Mouse (Mus musculus) liver, embryonic 11.5 days (tissue): ENCODE measurements around the gene 4930523C07Rik. TPM values are rescaled to one million over a fixed set of nuclear protein-coding genes. Genes with fewer than 3 reads are reported as not detected.
A peak's percentile ranks its signal among the peaks of the same experiment; 100 is the strongest.

ENCODE experiments used
- ATAC-seq: fragments of 200-750 bp; cut with Nextera tagmentation; replicated peaks from 2 replicates; pipeline ENCODE4 v1.8.0; 2017; ENCODE audit warnings: moderate number of reproducible peaks, mild to moderate bottlenecking, moderate TSS enrichment, moderate library complexity; ENCODE audit not compliant: low FRiP score
- DNase-seq: peaks from one replicate; pipeline ENCODE4 v3.0.0-alpha.2; 2017; ENCODE audit warnings: low spot score
- H3K27ac ChIP-seq: fragments of 300-500 bp; sonication (generic); 2 replicates; pipeline ENCODE4 v1.5.1; 2014; ENCODE audit warnings: mild to moderate bottlenecking, low read depth, low read length, control low read depth
- H3K27me3 ChIP-seq: fragments of 300-500 bp; sonication (generic); replicated peaks from 2 replicates; pipeline ENCODE4 v1.6.1; 2014; ENCODE audit warnings: low read length, mixed read lengths; ENCODE audit not compliant: control insufficient read depth, insufficient read depth
- H3K36me3 ChIP-seq: fragments of 300-500 bp; sonication (generic); 2 replicates; pipeline ENCODE4 v1.6.1; 2014; ENCODE audit warnings: mild to moderate bottlenecking, low read length, moderate library complexity, mixed read lengths; ENCODE audit not compliant: control insufficient read depth, insufficient read depth
- H3K4me1 ChIP-seq: fragments of 300-500 bp; sonication (generic); replicated peaks from 2 replicates; pipeline ENCODE4 v1.6.1; 2014; ENCODE audit warnings: low read length, mixed read lengths; ENCODE audit not compliant: control insufficient read depth, insufficient read depth
- H3K4me2 ChIP-seq: fragments of 300-500 bp; sonication (generic); 2 replicates; pipeline ENCODE4 v1.6.1; 2014; ENCODE audit warnings: mild to moderate bottlenecking, control low read depth, moderate library complexity
- H3K4me3 ChIP-seq: fragments of 300-500 bp; sonication (generic); 2 replicates; pipeline ENCODE4 v1.5.1; 2014; ENCODE audit warnings: low read depth, low read length, control low read depth
- H3K9ac ChIP-seq: fragments of 300-500 bp; sonication (generic); 2 replicates; pipeline ENCODE4 v1.6.1; 2014; ENCODE audit warnings: low read depth, low read length, control low read depth
- H3K9me3 ChIP-seq: fragments of 300-500 bp; sonication (generic); 2 replicates; pipeline ENCODE4 v1.6.1; 2016; ENCODE audit warnings: low read length, inconsistent platforms, mixed read lengths; ENCODE audit not compliant: control insufficient read depth
- WGBS: fragments of 180-500 bp; shearing (Covaris S2); extraction: QIAGEN DNeasy Blood & Tissue Kit; methylation state at CpG from one replicate; pipeline ENCODE4 v1.1.7; 2014; 5-methylcytosine and 5-hydroxymethylcytosine counted together
- polyA plus RNA-seq: library from polyadenylated mRNA; unstranded; fragments of >200 nt; fragmentation: Nextera tagmentation; extraction: Ambion mirVana; gene quantifications from 2 replicates; pipeline ENCODE4 v1.2.1, GENCODE M21; 2014

4930523C07Rik gene
- polyA plus RNA-seq: 13.2 and 19.0 TPM in 2 replicates

DNA sequence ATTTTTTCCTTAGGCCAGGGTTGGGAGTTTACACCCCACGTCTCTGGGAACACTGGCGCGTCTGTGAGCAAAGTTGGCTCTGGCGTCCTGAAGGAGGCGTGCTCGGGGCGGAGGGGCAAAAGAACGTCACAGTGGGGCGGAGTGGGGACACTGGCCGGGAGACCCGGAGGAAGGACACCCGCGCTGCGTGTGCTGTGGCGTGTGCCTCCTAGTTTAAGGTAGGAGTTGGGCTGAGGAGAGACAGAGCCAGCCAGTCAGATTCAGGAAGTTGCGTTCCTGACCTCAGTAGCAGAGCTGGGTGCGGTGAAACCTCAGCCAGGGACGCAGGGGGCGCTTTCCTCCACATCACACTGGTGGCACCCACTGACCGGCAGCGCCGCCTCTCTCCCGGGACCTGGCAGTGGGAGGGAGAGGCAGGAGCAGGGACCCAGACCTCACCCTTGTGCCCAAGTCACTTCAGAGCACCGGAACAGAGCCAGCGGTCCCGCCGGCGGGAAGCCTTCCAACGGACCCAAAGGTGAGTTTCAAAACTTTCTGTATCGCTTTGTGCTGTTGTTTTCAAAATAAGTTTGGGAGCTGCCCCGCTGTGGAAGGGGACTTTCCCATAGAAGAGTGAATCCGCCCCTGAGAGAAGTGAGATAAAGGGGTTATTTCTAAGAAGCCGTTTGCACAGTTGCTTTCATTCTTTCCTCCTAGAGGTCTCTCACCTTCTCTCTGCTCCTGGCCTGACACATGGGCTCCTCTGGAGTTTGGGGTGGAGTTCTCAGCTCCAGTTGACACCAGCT lies at the start of gene 4930523C07Rik:
4930523C07Rik (plus strand) TSS at position 146 of the 785 bp plus-strand sequence.
- Histone ChIP-seq H3K4me1 (peaks cover 3% of the 10 kb centered on the region; the same call in 1 of the 2 replicates), H3K9me3 (no peaks in the 10 kb centered on the region), H3K4me2 (peak within 1 kb of the TSS; percentile 74), H3K27me3 (no peaks in the 10 kb centered on the region), H3K27ac (peak within 1 kb of the TSS; percentile 44), H3K9ac (peak within 1 kb of the TSS; percentile 73), H3K36me3 (no peaks in the 10 kb centered on the region), H3K4me3 (peak within 1 kb of the TSS; percentile 64)
- ATAC-seq: peak; percentile 84
- DNase-seq: peak; percentile 69
- WGBS: under 1% methylated on average over 33 of the region's 33 CpGs

DNA sequence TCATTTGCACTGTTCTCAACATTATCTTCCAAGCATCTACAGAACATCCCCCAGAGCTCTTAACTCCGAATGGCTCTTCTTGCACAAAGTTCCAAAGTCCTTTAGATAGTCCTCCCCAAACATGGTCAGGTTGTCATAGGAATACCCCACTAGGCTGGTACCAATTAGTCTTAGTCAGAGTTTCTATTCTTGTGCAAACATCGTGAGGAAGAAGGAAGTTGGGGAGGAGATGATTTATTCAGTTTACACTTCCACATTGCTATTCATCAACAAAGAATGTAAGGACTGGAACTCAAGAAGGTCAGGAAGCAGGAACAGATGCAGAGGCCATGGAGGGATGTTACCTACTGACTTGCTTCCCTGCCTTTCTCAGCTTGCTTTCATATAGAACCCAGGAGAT lies 46.9 kb upstream of the 4930523C07Rik start:
- no peaks in the 10 kb centered on the region for H3K27me3 ChIP-seq
- H3K9ac ChIP-seq: no peak overlapping the region
- H3K4me1 ChIP-seq: no peaks in the 10 kb centered on the region
- ATAC-seq (no peak), DNase-seq (no peak)
- H3K27ac ChIP-seq: no peak overlapping the region
- no peaks in the 10 kb centered on the region for H3K36me3 ChIP-seq
- WGBS: 61% methylated on average over 2 of the region's 2 CpGs
- no peaks in the 10 kb centered on the region for H3K9me3 ChIP-seq
- H3K4me2 ChIP-seq: no peak overlapping the region
- H3K4me3 ChIP-seq: no peak overlapping the region

DNA sequence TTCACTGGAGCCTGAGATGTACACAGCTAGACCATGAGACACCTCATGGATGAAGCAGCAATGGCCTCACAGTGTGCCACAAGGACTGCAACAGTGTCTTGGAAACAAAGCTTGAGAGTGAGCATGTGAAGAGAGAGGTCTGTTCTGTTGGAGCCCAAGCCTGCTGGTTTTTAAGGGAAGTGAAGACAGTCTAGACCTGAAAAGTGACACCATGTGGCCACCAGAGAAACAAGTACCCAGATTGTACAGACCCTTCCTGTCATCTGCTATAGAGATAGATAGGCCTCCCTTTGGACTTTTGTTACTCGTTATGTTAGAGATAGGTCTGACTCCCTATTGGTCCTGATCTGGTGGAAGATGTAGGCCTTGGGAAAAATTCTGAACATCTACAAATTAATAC lies 45.8 kb upstream of the 4930523C07Rik start:
- Histone ChIP-seq H3K4me3 (no peak overlapping the region), H3K4me1 (no peaks in the 10 kb centered on the region), H3K9ac (no peak overlapping the region), H3K4me2 (no peak overlapping the region), H3K27ac (no peak overlapping the region), H3K9me3 (no peaks in the 10 kb centered on the region), H3K36me3 (no peaks in the 10 kb centered on the region), H3K27me3 (no peaks in the 10 kb centered on the region)
- DNase-seq: no peak
- no peak for ATAC-seq
- 66% methylated on average over 1 of the region's 1 CpGs for WGBS

DNA sequence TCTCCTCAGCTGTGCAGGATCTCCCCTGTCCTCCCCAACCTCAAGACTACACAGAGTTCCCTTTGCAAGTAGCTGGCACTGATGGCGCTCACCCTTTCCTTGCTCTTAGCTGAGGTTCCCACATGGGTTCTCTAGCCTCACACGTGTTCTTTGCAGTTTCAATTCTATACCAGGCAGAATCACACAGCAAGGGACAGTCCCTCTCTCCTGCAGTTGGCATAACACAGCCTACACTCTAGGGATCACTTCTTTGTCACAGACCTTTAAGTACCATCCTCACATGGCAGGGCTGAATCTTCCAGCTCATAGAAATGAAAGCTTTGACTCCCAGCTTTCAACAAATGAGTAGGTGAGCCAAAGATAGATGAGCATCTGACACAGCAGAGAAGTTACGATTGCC lies 45.0 kb upstream of the 4930523C07Rik start:
- Histone ChIP-seq H3K4me1 (no peaks in the 10 kb centered on the region), H3K4me2 (no peak overlapping the region), H3K9me3 (no peaks in the 10 kb centered on the region), H3K36me3 (no peaks in the 10 kb centered on the region), H3K27me3 (no peaks in the 10 kb centered on the region), H3K4me3 (no peak overlapping the region), H3K9ac (no peak overlapping the region), H3K27ac (no peak overlapping the region)
- DNase-seq (no peak), ATAC-seq (no peak)
- 71% methylated on average over 3 of the region's 3 CpGs for WGBS

DNA sequence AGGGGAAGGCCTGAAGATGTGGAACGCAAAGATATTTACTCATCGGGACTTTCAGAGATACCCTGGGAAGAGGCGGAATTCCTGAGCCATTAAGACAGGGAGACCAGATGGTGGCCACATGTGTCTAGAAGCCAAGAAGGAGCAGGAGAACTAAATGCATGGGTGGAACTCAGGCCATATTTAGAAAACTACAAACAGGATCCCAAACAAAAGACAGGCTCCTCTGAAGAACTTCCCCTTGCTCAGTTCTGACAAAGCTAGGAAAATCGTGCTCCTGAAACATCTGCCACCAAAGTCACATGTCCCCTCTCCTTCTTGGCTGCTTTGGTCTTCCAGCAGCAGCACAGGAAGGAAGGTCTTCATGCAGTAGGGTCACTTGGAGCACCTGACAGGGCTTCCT lies 38.9 kb upstream of the 4930523C07Rik start:
- no peak overlapping the region for H3K27ac ChIP-seq
- no peaks in the 10 kb centered on the region for H3K27me3 ChIP-seq
- no peak overlapping the region for H3K9ac ChIP-seq
- H3K4me3 ChIP-seq: no peak overlapping the region
- H3K4me2 ChIP-seq: no peak overlapping the region
- no peak for DNase-seq
- no peaks in the 10 kb centered on the region for H3K9me3 ChIP-seq
- no peak for ATAC-seq
- 74% methylated on average over 4 of the region's 4 CpGs for whole genome bisulfite sequencing
- no peaks in the 10 kb centered on the region for H3K36me3 ChIP-seq
- no peaks in the 10 kb centered on the region for H3K4me1 ChIP-seq

DNA sequence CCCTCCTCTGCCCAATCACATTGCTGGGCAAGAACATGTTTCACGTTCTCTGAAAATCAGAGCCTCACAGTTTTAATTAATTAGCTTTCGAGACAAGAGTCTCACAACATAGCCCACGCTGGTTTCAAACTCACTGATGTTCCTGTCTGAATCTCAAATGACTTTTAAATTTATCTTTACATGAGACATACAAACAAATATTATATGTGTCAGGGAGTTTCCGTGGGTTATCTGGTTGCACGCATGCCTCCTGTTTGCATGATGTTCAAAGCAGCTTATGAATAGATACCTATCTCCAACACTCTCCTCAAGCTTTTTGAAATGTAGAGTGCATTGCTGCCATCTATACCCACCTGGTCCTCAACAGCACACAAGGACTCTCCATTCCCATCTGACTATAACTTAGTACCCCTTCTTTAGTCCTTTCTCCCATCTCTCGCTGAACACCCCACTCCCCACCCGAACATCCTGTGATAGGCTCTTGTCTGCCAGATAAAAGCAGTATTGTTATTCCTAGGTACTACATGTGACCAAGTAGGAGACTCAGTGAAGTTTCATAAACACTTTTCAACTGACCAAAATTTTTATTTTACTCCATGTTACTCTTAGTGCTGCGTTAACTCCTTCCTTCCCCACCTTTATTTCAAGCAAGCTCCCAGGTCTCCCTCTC lies 37.1 kb upstream of the 4930523C07Rik start:
- Histone ChIP-seq H3K4me3 (no peak overlapping the region), H3K4me2 (no peak overlapping the region), H3K9ac (no peak overlapping the region), H3K36me3 (no peaks in the 10 kb centered on the region), H3K27ac (no peak overlapping the region), H3K27me3 (no peaks in the 10 kb centered on the region), H3K9me3 (no peaks in the 10 kb centered on the region), H3K4me1 (no peaks in the 10 kb centered on the region)
- ATAC-seq (no peak), DNase-seq (no peak)
- WGBS: 83% methylated on average over 8 of the region's 8 CpGs

DNA sequence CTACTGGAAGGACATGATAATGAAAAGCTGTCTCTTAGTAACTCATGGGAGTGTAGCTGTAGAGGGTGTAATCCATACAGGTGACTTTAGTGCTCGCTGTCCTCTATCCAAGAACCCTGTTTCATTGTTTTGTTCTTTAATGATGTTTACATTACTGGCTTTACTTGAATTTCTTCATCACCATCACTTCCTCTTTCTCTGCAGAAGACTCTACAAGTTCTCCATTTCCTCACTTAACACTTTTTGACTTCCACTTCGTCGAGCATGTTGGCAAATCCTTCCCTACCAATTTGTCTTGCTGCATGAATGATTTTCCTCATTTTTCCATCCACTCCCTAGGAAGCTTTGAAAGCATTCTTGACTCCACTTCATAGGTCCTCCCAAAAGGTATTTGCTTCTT lies 31.1 kb upstream of the 4930523C07Rik start:
- no peaks in the 10 kb centered on the region for H3K27me3 ChIP-seq
- no peaks in the 10 kb centered on the region for H3K9me3 ChIP-seq
- H3K4me1 ChIP-seq: no peaks in the 10 kb centered on the region
- no peak for ATAC-seq
- WGBS: 55% methylated on average over 3 of the region's 3 CpGs
- H3K4me3 ChIP-seq: no peak overlapping the region
- no peak overlapping the region for H3K9ac ChIP-seq
- no peak overlapping the region for H3K27ac ChIP-seq
- H3K36me3 ChIP-seq: no peaks in the 10 kb centered on the region
- H3K4me2 ChIP-seq: no peak overlapping the region
- no peak for DNase-seq

DNA sequence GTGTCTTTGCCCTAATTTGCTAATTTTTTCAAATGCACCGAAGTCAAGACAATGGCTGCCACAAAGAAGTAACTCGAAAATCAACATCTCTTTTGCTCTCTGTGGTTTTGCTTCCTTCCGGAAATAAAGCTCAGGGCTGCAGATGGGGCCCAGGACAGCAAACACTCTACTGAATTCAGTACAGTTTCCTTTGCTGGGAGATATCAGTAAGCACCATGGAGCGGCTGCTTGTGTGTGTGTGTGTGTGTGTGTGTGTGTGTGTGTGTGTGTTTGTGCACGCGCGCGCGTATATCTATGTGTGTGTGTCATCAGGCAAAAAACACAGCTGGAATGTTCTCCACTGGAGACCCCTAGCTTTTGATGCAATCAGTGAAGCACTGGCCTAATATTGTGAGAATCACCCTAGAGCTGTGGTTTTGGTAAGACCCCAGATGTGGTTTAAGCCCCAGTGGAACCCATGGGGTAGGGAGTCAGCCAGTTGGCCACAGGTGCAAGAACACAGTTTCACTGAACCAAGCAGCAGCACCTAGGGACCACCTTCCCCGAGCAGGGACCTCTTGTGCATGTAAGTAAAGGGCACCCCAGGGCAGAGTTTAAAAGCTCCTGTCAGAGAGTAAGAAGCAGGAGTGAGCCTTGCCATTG lies 19.7 kb upstream of the 4930523C07Rik start:
- WGBS: 33% methylated on average over 10 of the region's 10 CpGs
- no peak for DNase-seq
- no peak overlapping the region for H3K27ac ChIP-seq

More for the DNA sequence above, 19.7 kb upstream of the 4930523C07Rik start:
- ATAC-seq: peak; percentile 77
- Histone ChIP-seq H3K4me3 (no peak overlapping the region), H3K27me3 (no peaks in the 10 kb centered on the region), H3K36me3 (no peaks in the 10 kb centered on the region), H3K9ac (no peak overlapping the region), H3K4me1 (peaks cover 10% of the 10 kb centered on the region), H3K9me3 (no peaks in the 10 kb centered on the region), H3K4me2 (peak overlapping the region; percentile 2; the same call in 1 of the 2 replicates)
